Comparison of ENCODE assay signal across 19 mouse cellular contexts in genomic region chr8:37129670-37130069, GRCm38 (mm10).
"Had no signal": no experiment of that assay in that cellular context is flagged by ENCODE, and none has a peak within 500 bp of the region (broad histone marks: within the 10 kb centered on the region; RNA-seq: fewer than 3 reads in every experiment).

No protein-coding gene starts in this region.

- H3K9me3 ChIP-seq: midbrain, embryonic 10.5 days; midbrain, embryonic 12.5 days; neural tube, embryonic 13.5 days; neural tube, embryonic 15.5 days had no signal

- DNase-seq: lung, adult 18-20 months; lung, embryonic 14.5 days; lung, postnatal 10 days; lung, postnatal 4 days; midbrain, embryonic 14.5 days; retina, postnatal 1 day; right cerebral cortex, adult 18-20 months; right cerebral cortex, postnatal 25 days; right cerebral cortex, postnatal 4 days; spleen, adult 18-20 months; thymus, adult 18-20 months; thymus, postnatal 14 days; thymus, postnatal 36 days had no signal

- H3K4me2 ChIP-seq: lung, embryonic 14.5 days; midbrain, embryonic 12.5 days; neural tube, embryonic 13.5 days; neural tube, embryonic 15.5 days had no signal

- H3K27me3 ChIP-seq: midbrain, embryonic 12.5 days; neural tube, embryonic 13.5 days; neural tube, embryonic 15.5 days had no signal

- H3K4me3 ChIP-seq: midbrain, embryonic 10.5 days; midbrain, embryonic 12.5 days; myocyte; neural tube, embryonic 13.5 days; neural tube, embryonic 15.5 days had no signal

- H3K4me1 ChIP-seq: midbrain, embryonic 10.5 days; midbrain, embryonic 12.5 days; neural tube, embryonic 15.5 days had no signal

- H3K9ac ChIP-seq: lung, embryonic 14.5 days; midbrain, embryonic 12.5 days; neural tube, embryonic 13.5 days; neural tube, embryonic 15.5 days had no signal

- ATAC-seq: midbrain, embryonic 16.5 days had no signal

- H3K27ac ChIP-seq: midbrain, embryonic 10.5 days; midbrain, embryonic 12.5 days; neural tube, embryonic 13.5 days; neural tube, embryonic 15.5 days had no signal

- H3K36me3 ChIP-seq: midbrain, embryonic 10.5 days; midbrain, embryonic 12.5 days; neural tube, embryonic 13.5 days; neural tube, embryonic 15.5 days had no signal
